Mouse (Mus musculus) heart, postnatal 4 days (tissue): ENCODE measurements around the gene P3h3. TPM values are rescaled to one million over a fixed set of nuclear protein-coding genes. Genes with fewer than 3 reads are reported as not detected.
"Not testable (repeated sequence)": the region's sequence is repeated elsewhere in the genome, so short reads cannot be mapped to it uniquely, and the experiment has no call there.

Experiments used
- DNase-seq: peaks from one replicate; pipeline ENCODE4 v3.0.0; 2021
- total RNA-seq, 2 experiments: library from RNA; stranded (reverse); gene quantifications; 2 replicates each; pipeline ENCODE4 v1.2.3; 2021

Gene P3h3
- total RNA-seq, 2 experiments from 2014 or later, result 30.0 to 31.6 TPM

GRCm38 (mm10) chr6:124809052-124809774 is 48.3 kb downstream of the P3h3 start:
- DNase-seq, result peak; percentile 91

DNA sequence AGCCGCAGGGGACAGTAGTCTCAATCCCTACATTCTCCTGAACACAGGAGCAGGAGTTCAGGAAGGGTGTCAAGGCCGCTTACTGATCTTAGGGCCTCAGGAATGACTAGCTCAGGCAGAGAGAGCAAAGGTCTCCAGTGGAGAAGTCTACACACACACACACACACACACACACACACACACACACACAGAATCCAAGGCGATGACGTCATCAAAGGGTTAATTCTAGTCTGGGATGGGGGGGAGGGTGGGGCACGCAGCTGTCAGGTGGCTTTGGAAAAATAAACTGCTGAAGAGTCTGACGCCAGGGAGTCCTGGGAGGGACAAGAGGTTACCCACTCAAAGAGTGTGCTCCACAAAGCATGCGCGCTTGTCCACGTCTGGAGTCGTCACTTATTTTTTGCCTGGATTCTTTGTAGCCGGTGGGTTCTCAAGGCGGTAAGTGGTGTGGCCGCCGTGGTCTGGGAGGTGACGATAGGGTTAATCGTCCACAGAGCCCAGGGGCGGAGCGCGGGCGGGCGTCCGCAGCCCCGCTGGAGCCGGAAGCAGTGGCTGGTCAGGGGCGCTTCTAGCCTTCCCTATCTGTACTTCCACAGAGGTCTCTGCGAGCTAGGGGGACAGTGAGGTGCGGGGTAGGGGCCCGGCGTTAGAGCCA is 49.1 kb downstream of the P3h3 start, which contains the start of gene Spsb2:
Gene Spsb2 (plus strand): TSS at position 304 of the 655 bp plus-strand sequence.
- peak; percentile 82 for DNase-seq

GRCm38 (mm10) chr6:124807986-124808357 is 49.6 kb downstream of the P3h3 start:
- no peak for DNase-seq

- no peak for DNase-seq
Observed at GRCm38 (mm10) chr6:124807366-124807765, 50.2 kb downstream of the P3h3 start.

GRCm38 (mm10) chr6:124806446-124807140 is 51.0 kb downstream of the P3h3 start:
- DNase-seq, result no peak

DNA sequence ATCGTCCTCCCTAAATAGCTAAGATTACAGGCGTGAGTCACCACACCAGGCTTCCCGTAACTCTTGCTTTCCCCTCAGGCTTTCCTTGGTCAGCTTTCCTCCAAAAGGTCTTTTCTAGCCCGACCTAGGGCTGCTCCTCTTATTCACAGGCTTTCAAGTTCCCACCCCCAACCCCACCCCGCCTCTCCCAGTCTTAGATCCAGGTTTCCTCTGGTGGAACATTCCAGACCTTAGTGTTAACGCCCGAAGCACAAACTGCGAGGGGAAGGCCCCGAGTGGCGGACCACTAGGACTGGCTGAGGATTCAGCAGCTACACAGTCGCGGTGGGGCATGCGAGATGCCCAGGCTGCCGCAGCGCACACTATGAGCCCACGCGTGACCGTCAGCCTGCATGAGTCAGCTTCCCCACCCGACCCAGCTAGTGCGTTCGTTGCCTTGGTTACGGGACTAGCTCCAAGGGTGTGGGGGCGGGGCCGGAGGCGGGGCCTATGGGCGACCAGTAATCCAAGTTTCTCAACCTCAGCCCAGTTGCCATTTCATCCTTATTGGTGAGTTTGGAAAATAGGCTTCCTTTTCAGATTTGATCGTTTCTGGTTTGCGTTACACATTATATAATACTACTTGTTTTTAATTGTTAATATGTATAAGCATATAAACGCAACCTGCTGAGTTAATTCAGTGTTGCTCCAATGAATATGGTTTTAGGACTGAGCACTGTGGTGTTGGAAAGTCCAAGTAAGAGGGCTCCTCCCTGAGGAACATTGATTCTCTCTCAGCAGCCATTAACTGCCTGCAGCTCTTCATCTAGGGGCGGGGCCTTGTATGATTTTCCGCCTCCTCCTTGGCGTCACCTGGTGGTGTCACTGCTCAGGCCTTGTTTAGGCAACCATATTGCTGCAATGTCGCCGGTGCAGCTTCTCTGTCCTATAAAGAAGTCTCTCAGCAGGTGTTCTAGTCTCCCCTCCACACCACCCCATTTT is 51.9 kb downstream of the P3h3 start:
- DNase-seq, result peak; percentile 95

DNA sequence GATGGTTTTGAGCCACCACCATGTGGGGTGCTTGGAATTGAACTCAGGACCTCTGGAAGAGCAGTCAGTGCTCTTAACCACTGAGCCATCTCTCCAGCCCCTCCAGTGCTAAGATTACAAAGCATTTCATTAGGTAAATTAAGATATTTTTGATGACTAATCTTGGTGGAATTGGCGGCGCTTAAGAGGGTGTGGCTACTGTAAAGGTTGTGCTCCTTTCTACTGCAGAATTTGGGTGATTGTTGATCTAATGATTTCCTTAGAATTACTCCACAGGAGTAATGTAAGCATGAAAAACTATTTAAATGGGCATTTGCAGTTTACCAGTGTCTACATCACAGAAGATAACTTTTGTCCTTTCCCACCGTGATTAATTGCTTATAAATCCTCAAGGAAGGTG is 53.2 kb downstream of the P3h3 start:
- DNase-seq, result no peak

DNA sequence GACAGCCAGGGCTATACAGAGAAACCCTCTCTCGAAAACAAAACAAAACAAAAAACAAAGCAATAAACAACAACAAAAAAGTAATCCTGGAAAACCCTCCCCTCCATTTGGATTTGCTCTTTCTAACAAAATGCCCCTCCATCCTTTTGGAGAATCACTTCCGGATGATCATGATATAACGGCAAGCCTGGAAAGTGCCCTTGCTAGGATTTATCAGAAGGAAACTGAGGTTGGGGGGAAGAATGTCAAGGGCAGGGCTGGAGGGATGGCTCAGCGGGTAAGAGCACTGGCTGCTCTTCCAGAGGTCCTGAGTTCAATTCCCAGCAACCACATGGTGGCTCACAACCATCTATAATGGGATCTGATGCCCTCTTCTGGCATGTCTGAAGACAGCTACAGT is 53.9 kb downstream of the P3h3 start:
- not testable (repeated sequence) for DNase-seq

DNA sequence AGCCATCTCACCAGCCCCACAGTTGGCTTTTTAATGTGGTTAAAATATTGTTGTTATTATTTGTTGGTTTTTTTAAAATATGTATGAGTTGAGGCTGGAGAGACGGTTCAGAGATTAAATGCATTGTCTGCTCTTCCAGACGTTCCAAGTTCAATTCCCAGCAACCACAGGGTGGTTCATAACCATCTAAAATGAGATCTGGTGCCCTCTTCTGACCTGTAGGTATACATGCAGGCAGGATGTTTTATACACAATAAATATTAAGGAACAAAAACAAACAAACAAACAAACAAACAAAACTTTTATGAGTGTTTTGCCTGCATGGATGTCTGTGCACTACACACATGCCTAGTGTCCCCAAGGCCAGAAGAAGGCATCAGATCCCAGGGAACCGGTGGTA is 54.5 kb downstream of the P3h3 start:
- no peak for DNase-seq

DNA sequence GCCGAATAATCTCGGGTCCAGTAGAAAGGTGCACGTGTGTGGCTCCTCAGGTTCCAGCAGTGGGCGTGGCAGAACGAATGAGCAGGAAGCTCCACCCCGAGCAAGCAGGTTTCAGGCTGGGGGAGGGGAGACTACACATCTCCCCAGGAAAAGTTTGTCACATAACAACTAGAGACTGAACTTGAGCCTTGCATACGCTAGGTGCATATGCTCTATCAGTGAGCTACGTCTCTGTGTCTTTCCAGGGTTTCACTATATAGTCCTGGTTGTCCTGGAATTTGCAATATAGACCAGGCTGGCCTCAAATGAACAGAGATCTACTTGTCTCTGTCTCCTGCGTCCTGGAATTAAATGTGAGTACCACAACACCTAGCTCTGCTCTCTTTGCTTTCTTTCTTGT is 55.2 kb downstream of the P3h3 start:
- not testable (repeated sequence) for DNase-seq

GRCm38 (mm10) chr6:124796200-124796599 is 61.4 kb downstream of the P3h3 start:
- no peak for DNase-seq

- DNase-seq, result no peak
Observed at GRCm38 (mm10) chr6:124795781-124796180, 61.8 kb downstream of the P3h3 start.

DNA sequence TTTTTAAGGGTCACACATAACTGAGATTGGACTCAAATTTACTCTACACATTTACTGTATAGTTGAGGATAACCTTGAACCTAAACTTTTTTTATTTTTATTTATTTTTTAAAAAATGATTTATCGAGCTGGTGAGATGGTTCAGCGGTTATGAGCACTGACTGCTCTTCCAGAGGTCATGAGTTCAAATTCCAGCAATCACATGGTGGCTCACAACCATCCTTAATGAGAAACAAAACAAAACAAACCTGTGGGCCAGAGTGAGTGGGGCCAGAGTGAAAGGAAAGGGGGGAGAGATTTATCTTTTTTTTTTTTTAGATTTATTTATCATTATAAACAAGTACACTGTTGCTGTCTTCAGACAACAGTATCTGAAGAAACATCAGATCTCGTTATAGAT is 65.6 kb downstream of the P3h3 start:
- no peak for DNase-seq

Other genes with a start within 250 kb of the P3h3 start
- under 1 TPM; 0.14 to 0.25 TPM for gene C1s2, start 221.7 kb downstream of the P3h3 start, total RNA-seq
- gene Lpcat3, start 194.7 kb downstream of the P3h3 start, total RNA-seq, result 10 to 100 TPM; 53.5 to 55.8 TPM
- gene Emg1, start 145.6 kb downstream of the P3h3 start, total RNA-seq, result 10 to 100 TPM; 72.9 to 73.6 TPM
- gene Phb2, start 145.4 kb downstream of the P3h3 start, total RNA-seq, result 100 to 1,000 TPM; 398 to 399 TPM
- gene Ptpn6, start 119.0 kb downstream of the P3h3 start, total RNA-seq, result 1 to 10 TPM; 5.3 to 5.4 TPM
- gene Grcc10, start 116.4 kb downstream of the P3h3 start, total RNA-seq, result 100 to 1,000 TPM; 259 to 300 TPM
- gene Gm45234, start 101.7 kb downstream of the P3h3 start, total RNA-seq, result 1 to 10 TPM in 1 of 2 experiments, not detected in 1; 2.1 TPM
- gene Atn1, start 101.2 kb downstream of the P3h3 start, total RNA-seq, result 10 to 100 TPM; 61.0 to 70.5 TPM
- 10 to 100 TPM; 10.0 to 10.2 TPM for gene Eno2, start 88.1 kb downstream of the P3h3 start, total RNA-seq
- under 1 TPM in 1 of 2 experiments, not detected in 1; 0.52 TPM for gene Lrrc23, start 78.0 kb downstream of the P3h3 start, total RNA-seq
- 1 to 10 TPM; 3.5 to 4.4 TPM for gene Spsb2, start 49.1 kb downstream of the P3h3 start, total RNA-seq
- gene Tpi1, start 43.5 kb downstream of the P3h3 start, total RNA-seq, result 100 to 1,000 TPM; 977 to 982 TPM
- gene Usp5, start 28.3 kb downstream of the P3h3 start, total RNA-seq, result 100 to 1,000 TPM; 102 to 104 TPM
- gene Cdca3, start 28.2 kb downstream of the P3h3 start, total RNA-seq, result 10 to 100 TPM; 77.8 to 82.6 TPM
- gene Gnb3, start 17.5 kb downstream of the P3h3 start, total RNA-seq, result 1 to 10 TPM; 2.6 to 3.9 TPM
- 1 to 10 TPM; 5.7 to 7.4 TPM for gene Gpr162, start 6.2 kb upstream of the P3h3 start, total RNA-seq
- gene Cd4, start 30.5 kb upstream of the P3h3 start, total RNA-seq, result under 1 TPM; 0.41 to 0.55 TPM
- 1 to 10 TPM in 1 of 2 experiments, under 1 TPM in 1; 0.68 to 1.0 TPM for gene Lag3, start 54.0 kb upstream of the P3h3 start, total RNA-seq
- gene Ptms, start 62.4 kb upstream of the P3h3 start, total RNA-seq, result 100 to 1,000 TPM; 549 to 587 TPM
- 100 to 1,000 TPM; 237 to 239 TPM for gene Mlf2, start 73.6 kb upstream of the P3h3 start, total RNA-seq
- gene Cops7a, start 107.8 kb upstream of the P3h3 start, total RNA-seq, result 100 to 1,000 TPM; 107 to 110 TPM
- 1 to 10 TPM in 1 of 2 experiments, under 1 TPM in 1; 0.69 to 1.5 TPM for gene Pianp, start 138.9 kb upstream of the P3h3 start, total RNA-seq
- gene Zfp384, start 151.4 kb upstream of the P3h3 start, total RNA-seq, result 10 to 100 TPM; 28.5 to 30.7 TPM
- gene Ing4, start 182.0 kb upstream of the P3h3 start, total RNA-seq, result 10 to 100 TPM; 40.8 to 43.6 TPM
- gene Acrbp, start 191.9 kb upstream of the P3h3 start, total RNA-seq, result 1 to 10 TPM; 1.7 to 3.2 TPM
- gene Lpar5, start 210.2 kb upstream of the P3h3 start, total RNA-seq, result not detected
- 100 to 1,000 TPM; 202 to 210 TPM for gene Chd4, start 238.2 kb upstream of the P3h3 start, total RNA-seq